Mouse (Mus musculus): Measurements from ENCODE around the gene Pnma1. TPM values are rescaled to one million over a fixed set of nuclear protein-coding genes. Genes with fewer than 3 reads are reported as not detected.

The Pnma1 gene
- polyA plus RNA-seq, 1 experiment, result 3.0 TPM

DNA sequence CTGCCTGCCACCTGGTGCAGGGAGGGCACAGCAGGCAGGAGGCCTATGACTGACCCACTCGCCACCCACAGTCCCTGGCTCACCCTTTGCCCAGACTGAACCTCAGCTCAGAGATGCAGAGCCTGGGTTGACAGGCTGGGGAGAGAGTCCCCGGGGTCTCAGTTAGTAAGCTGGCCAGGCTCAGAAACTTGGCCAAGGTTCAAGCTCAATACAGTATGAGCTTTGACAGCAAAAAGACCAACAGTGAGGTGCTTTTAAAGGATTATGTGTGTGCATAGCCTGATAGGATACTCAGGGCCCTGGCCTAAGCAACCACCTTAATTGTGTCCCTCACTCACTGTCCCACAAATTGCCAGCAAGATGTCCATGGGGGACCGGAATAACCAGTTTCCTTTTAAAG lies 31.8 kb upstream of the Pnma1 start:
- H3K4me3 ChIP-seq (ENCODE audit: insufficient read depth, low read length), result no peak overlapping the region
- H3K4me1 ChIP-seq (ENCODE audit: control insufficient read depth, insufficient read depth, low read length), result peaks cover 5% of the 10 kb centered on the region; the same call in 1 of the 2 replicates
- no peak overlapping the region for H3K27ac ChIP-seq (ENCODE audit: insufficient read depth, low read length)
- TF ChIP-seq CTCF (IDR thresholded peaks at IDR 0.05; ENCODE audit: extremely low read depth, insufficient read depth, low read length) (no peak), POLR2A (IDR thresholded peaks at IDR 0.05; ENCODE audit: extremely low read depth, insufficient read depth, low read length) (no peak)

DNA sequence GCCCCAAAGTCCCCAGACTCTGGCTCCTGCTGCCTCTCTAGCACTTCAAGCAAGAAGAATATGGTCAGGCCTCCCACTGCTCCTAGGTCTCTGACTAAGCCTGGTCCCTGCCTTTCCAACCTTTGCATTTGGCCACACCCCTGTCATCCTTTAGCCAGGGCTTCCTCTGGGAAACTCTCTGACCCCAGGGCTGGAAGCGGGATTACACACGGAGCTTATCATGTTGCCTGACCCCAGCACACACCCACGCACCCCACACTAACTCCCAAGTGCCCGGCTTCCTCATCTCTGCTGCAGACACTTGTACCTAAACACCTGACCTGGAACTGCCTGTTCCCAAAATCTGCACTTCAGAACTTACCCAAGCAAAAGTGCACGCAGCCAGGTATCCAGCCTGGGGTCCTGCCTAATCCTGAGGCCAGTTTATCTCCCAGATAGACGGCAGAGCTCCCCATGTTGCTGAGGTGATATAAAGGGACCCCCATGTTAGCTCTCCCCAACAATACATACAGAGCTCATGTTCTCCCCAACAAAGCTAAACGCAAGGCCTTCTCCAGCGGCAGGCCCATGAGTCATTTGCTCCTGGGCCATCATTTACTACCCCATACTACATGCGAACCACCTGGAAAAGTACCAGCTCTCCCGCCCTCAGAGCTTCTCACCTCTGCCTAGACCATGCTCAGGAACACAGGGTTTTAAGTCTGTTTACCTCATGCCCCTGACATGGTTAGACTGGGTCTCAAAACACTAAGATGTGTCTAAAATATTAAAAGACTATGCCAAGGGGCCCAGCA lies 30.6 kb upstream of the Pnma1 start:
- H3K4me3 ChIP-seq (ENCODE audit: insufficient read depth, low read length), result no peak overlapping the region
- H3K4me1 ChIP-seq (ENCODE audit: control insufficient read depth, insufficient read depth, low read length), result peaks cover 9% of the 10 kb centered on the region; the same call in 1 of the 2 replicates
- no peak for TF ChIP-seq CTCF (IDR thresholded peaks at IDR 0.05; ENCODE audit: extremely low read depth, insufficient read depth, low read length)
- no peak for TF ChIP-seq POLR2A (IDR thresholded peaks at IDR 0.05; ENCODE audit: extremely low read depth, insufficient read depth, low read length)
- H3K27ac ChIP-seq (ENCODE audit: insufficient read depth, low read length), result no peak overlapping the region

DNA sequence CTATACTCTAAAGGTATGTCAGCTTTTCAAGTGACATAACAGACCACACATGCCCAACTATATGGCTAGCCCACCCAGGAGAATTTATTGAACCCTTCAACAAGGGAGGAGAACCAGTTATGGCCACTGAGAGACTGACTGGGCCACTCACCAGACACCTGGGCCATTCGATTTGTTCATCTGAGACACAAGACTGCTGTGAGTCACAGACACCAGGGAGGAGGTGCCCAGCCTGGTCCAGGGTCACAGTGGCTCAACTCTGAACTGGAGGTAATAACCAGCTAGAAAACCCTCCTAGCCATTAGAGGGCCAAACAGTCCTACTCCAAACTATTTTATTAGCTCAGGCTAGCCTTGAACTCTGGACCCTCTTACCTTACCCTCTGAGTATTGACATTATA lies 29.8 kb upstream of the Pnma1 start:
- no peak for TF ChIP-seq POLR2A (IDR thresholded peaks at IDR 0.05; ENCODE audit: extremely low read depth, insufficient read depth, low read length)
- TF ChIP-seq CTCF (IDR thresholded peaks at IDR 0.05; ENCODE audit: extremely low read depth, insufficient read depth, low read length), result no peak
- Histone ChIP-seq H3K4me1 (ENCODE audit: control insufficient read depth, insufficient read depth, low read length) (peaks cover 9% of the 10 kb centered on the region; the same call in 1 of the 2 replicates), H3K27ac (ENCODE audit: insufficient read depth, low read length) (no peak overlapping the region)

DNA sequence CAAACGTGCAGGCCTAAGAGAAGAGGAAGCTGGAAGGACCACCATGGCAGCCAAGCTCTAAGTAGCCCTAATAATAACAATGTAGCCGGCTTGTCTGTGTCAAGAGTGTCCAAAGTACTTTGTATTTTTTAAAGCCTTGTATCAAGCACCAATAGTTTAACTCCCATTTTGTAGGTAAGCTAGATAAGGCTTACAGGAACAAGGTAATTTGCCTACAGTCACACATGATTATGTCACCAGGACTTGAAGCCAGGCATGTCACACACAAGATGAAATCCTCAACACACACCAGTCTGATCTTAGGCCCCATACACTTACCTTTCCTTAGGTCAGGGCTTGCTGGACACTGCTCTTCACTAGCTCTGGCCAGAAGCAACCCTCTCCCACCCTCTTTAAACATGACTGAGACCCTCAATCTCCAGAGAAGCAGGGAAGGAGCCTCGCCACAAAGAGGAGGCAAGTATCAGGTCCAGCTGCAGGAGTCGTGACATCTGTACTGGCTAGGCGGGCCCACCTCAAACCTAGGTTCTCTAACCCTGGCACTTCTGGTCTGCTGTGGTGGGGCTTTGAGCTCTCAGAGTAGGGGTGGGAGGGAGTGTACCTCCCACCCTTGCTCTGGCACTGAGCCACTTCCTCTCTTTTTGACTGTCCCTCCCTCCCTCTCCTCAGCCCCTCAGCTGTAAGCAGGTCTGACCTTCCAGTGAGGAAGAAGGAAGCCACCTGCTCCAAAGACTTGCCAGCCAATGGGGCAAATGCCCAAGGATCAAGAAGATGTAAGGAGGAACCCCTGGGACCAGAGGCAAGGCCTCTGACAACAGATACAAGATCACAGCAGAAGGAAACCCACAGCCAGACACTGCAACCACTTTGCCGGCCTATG lies 28.8 kb upstream of the Pnma1 start:
- peaks cover 9% of the 10 kb centered on the region; the same call in 1 of the 2 replicates for H3K4me1 ChIP-seq (ENCODE audit: control insufficient read depth, insufficient read depth, low read length)

More for the DNA sequence above, 29.8 kb upstream of the Pnma1 start:
- H3K4me3 ChIP-seq (ENCODE audit: insufficient read depth, low read length), result no peak overlapping the region

DNA sequence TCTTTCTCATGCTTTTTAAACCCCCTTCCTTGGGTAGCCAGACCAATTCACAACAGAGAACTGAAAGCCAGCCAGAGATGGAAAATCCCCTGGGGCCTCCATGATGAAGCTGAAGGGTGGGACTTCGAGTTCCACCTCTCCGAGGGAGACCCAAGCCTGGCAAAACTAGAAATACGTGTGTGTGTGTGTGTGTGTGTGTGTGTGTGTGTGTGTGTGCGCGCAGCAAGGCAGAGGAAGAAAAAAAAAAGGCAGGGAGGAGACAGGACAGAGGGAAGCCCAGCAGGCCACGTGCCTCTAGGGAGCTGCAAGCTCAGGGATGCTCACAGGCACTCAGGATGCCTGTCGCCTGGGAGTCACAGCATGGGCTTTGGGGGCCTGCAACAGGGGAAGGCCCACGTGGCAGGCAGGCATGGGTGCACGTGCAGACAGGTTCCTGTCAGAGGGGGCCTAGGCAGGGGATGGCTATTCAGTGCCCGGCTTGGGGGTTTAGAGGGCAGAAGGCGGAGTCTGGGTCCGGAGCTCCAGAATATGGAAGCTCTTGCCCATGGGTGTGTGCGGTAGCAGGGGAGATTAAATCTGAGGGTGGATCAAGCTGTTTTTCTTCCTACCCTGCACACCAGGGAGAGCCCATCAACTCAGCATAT lies 28.0 kb upstream of the Pnma1 start:
- Histone ChIP-seq H3K27ac (ENCODE audit: insufficient read depth, low read length) (peak overlapping the region; percentile 68), H3K4me3 (ENCODE audit: insufficient read depth, low read length) (peak overlapping the region; percentile 40), H3K4me1 (ENCODE audit: control insufficient read depth, insufficient read depth, low read length) (peaks cover 7% of the 10 kb centered on the region; the same call in 1 of the 2 replicates)
- TF ChIP-seq POLR2A (IDR thresholded peaks at IDR 0.05; ENCODE audit: extremely low read depth, insufficient read depth, low read length) (0 out of 2 replicates have a peak, but pooled peaks have one; percentile 29), CTCF (IDR thresholded peaks at IDR 0.05; ENCODE audit: extremely low read depth, insufficient read depth, low read length) (no peak)

More for the DNA sequence above, 28.8 kb upstream of the Pnma1 start:
- Histone ChIP-seq H3K4me3 (ENCODE audit: insufficient read depth, low read length) (no peak overlapping the region), H3K27ac (ENCODE audit: insufficient read depth, low read length) (peak overlapping the region; percentile 68)
- TF ChIP-seq POLR2A (IDR thresholded peaks at IDR 0.05; ENCODE audit: extremely low read depth, insufficient read depth, low read length), result no peak
- no peak for TF ChIP-seq CTCF (IDR thresholded peaks at IDR 0.05; ENCODE audit: extremely low read depth, insufficient read depth, low read length)

DNA sequence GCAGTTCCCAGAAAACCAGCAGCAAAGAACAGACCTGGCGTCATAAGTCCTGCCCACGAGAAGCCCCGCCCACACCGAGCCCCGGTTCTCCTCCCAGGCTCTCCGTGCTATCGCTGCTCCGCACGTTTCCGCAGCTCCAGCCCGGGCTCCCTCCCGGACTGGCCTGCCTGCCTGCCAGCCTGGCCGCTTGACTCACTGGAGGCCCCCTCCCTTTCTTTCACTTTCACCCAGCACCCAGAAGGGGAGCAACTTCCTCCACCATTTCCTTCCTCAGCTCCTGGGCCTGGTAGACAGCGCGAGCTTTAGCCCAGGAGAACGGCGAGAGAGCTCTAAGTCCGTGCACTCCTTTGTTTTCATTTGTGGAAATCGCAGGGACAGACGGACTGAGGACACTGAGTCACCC lies 27.4 kb upstream of the Pnma1 start:
- Histone ChIP-seq H3K4me1 (ENCODE audit: control insufficient read depth, insufficient read depth, low read length) (peaks cover 7% of the 10 kb centered on the region; the same call in 1 of the 2 replicates), H3K4me3 (ENCODE audit: insufficient read depth, low read length) (peak overlapping the region; percentile 40)
- no peak for TF ChIP-seq CTCF (IDR thresholded peaks at IDR 0.05; ENCODE audit: extremely low read depth, insufficient read depth, low read length)
- TF ChIP-seq POLR2A (IDR thresholded peaks at IDR 0.05; ENCODE audit: extremely low read depth, insufficient read depth, low read length), result peak; percentile 73

DNA sequence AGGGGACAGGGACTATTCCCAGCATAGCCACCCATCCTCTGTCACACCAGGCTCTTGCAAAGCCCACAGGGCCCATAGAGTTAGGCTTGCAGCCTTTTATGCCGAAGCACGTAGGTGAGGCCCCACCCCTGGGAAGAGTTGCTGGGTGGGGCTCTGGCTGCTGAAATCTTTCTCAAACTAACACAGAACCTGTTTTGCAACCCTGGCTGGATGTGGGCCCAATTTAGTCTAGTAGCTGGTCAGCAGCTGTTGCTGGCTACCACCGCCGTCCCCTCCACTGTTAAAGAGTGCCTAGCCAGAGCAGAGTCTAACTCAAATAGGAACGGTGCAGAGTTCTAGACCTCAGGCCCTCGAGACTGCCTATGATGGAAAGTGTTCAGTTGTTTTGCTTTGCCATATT lies 26.6 kb upstream of the Pnma1 start:
- Histone ChIP-seq H3K4me1 (ENCODE audit: control insufficient read depth, insufficient read depth, low read length) (peaks cover 7% of the 10 kb centered on the region; the same call in 1 of the 2 replicates), H3K4me3 (ENCODE audit: insufficient read depth, low read length) (no peak overlapping the region), H3K27ac (ENCODE audit: insufficient read depth, low read length) (peak overlapping the region; percentile 68; the same call in 1 of the 2 replicates)
- TF ChIP-seq CTCF (IDR thresholded peaks at IDR 0.05; ENCODE audit: extremely low read depth, insufficient read depth, low read length) (no peak), POLR2A (IDR thresholded peaks at IDR 0.05; ENCODE audit: extremely low read depth, insufficient read depth, low read length) (no peak)

More for the DNA sequence above, 27.4 kb upstream of the Pnma1 start:
- H3K27ac ChIP-seq (ENCODE audit: insufficient read depth, low read length), result peak overlapping the region; percentile 68

DNA sequence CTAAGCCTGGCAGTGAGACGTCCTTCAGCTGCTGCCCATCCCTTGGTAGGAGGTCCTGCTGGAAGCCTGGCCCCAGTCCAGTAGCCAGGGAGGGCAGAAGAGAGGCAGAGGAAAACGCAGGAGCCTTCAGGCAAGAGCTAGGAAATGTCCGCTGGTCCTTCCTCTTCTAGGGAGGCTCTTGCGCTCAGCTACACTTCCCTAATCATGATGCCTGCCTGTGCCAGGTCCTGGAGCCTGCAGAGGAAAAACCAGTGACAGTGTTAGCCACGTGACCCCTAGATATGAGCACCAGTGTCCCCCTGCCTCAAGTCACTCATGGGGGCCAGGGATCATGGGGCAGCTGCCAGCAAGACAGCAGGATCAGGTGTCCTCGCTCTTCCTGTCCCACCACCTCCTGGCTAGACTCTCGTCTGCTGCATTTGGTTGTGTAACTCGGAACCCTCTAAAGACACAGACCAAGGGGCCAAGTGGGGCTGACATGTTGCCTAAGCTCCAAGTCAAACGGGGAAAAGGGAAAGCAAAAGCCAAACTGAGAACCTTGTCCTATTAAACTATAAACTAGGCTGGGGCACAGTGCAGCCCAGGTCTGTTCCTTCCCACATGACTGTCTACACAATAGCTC lies 26.0 kb upstream of the Pnma1 start:
- H3K4me3 ChIP-seq (ENCODE audit: insufficient read depth, low read length), result no peak overlapping the region
- H3K27ac ChIP-seq (ENCODE audit: insufficient read depth, low read length), result 0 out of 2 replicates have a peak overlapping the region, but pooled peaks have one; percentile 35
- H3K4me1 ChIP-seq (ENCODE audit: control insufficient read depth, insufficient read depth, low read length), result peaks cover 7% of the 10 kb centered on the region; the same call in 1 of the 2 replicates
- TF ChIP-seq POLR2A (IDR thresholded peaks at IDR 0.05; ENCODE audit: extremely low read depth, insufficient read depth, low read length), result no peak
- TF ChIP-seq CTCF (IDR thresholded peaks at IDR 0.05; ENCODE audit: extremely low read depth, insufficient read depth, low read length), result no peak

All from cortical plate, adult 2 months (tissue).